Mouse (Mus musculus) neural tube, embryonic 11.5 days (tissue): Measurements from ENCODE around the gene Dtnbp1. TPM values are rescaled to one million over a fixed set of nuclear protein-coding genes. Genes with fewer than 3 reads are reported as not detected.
A peak's percentile ranks its signal among the peaks of the same experiment; 100 is the strongest.

Experiments used
- ATAC-seq: fragments of 200-750 bp; cut with Nextera tagmentation; 2 replicates; pipeline ENCODE4 v1.8.0; 2017; ENCODE audit warnings: moderate number of reproducible peaks, mild to moderate bottlenecking, moderate TSS enrichment, moderate library complexity; ENCODE audit not compliant: insufficient read depth, low FRiP score, low TSS enrichment
- DNase-seq: peaks from one replicate; pipeline ENCODE4 v3.0.0-alpha.2; 2015; ENCODE audit warnings: low spot score
- H3K27ac ChIP-seq: fragments of 300-500 bp; sonication (generic); 2 replicates; pipeline ENCODE4 v1.5.1; 2014; ENCODE audit warnings: low read depth, mild to moderate bottlenecking, low read length
- H3K27me3 ChIP-seq: fragments of 300-500 bp; sonication (generic); 2 replicates; pipeline ENCODE4 v1.6.1; 2014; ENCODE audit warnings: mild to moderate bottlenecking, low read length, mixed read lengths; ENCODE audit not compliant: control insufficient read depth, insufficient read depth
- H3K36me3 ChIP-seq: fragments of 300-500 bp; sonication (generic); 2 replicates; pipeline ENCODE4 v1.6.1; 2014; ENCODE audit warnings: mild to moderate bottlenecking, low read length, moderate library complexity, mixed read lengths; ENCODE audit not compliant: control insufficient read depth, insufficient read depth
- H3K4me1 ChIP-seq: fragments of 300-500 bp; sonication (generic); 2 replicates; pipeline ENCODE4 v1.6.1; 2014; ENCODE audit warnings: low read length, mixed read lengths; ENCODE audit not compliant: control insufficient read depth, insufficient read depth
- H3K4me2 ChIP-seq: fragments of 300-500 bp; sonication (generic); 2 replicates; pipeline ENCODE4 v1.6.1; 2014; ENCODE audit warnings: low read depth, mild to moderate bottlenecking, moderate library complexity
- H3K4me3 ChIP-seq: fragments of 300-500 bp; sonication (generic); 2 replicates; pipeline ENCODE4 v1.5.1; 2014; ENCODE audit warnings: low read depth, low read length
- H3K9ac ChIP-seq: fragments of 300-500 bp; sonication (generic); 2 replicates; pipeline ENCODE4 v1.6.1; 2014; ENCODE audit warnings: mild to moderate bottlenecking, low read length
- H3K9me3 ChIP-seq: fragments of 300-500 bp; sonication (generic); 2 replicates; pipeline ENCODE4 v1.6.1; 2016; ENCODE audit warnings: low read length; ENCODE audit not compliant: control insufficient read depth
- WGBS: fragments of 180-500 bp; shearing (Covaris S2); extraction: QIAGEN DNeasy Blood & Tissue Kit; methylation state at CpG from one replicate; pipeline ENCODE4 v1.1.7; 2014; 5-methylcytosine and 5-hydroxymethylcytosine counted together
- polyA plus RNA-seq: library from polyadenylated mRNA; unstranded; fragments of >200 nt; fragmentation: Nextera tagmentation; extraction: Ambion mirVana; gene quantifications from 2 replicates; pipeline ENCODE4 v1.2.1, GENCODE M21; 2014

Dtnbp1 gene
- polyA plus RNA-seq, 1 experiment from 2014 or later = 78.5 TPM

DNA sequence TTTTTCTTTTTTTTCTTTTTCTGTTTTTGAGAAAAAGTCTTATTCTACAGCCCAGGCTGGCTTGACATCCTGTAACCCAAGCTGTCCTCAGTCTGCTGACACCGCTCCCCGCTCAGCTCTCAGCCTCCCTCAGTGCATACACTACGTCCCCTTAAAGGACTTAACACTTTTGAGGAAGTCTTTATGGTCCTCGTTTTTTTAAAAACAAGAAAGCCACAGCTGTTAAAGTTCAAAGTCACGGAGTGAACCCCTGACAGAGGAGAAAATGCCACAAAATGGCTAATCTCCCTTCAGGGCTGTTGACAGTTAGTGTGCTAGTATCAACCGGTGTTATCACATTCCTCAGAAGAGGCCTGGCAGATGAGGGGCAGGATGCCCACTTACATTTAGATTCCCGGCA, 29.8 kb upstream of the Dtnbp1 start:
- H3K9ac ChIP-seq = no peak overlapping the region
- no peak for DNase-seq
- WGBS = 62% methylated on average over 7 of the region's 7 CpGs

DNA sequence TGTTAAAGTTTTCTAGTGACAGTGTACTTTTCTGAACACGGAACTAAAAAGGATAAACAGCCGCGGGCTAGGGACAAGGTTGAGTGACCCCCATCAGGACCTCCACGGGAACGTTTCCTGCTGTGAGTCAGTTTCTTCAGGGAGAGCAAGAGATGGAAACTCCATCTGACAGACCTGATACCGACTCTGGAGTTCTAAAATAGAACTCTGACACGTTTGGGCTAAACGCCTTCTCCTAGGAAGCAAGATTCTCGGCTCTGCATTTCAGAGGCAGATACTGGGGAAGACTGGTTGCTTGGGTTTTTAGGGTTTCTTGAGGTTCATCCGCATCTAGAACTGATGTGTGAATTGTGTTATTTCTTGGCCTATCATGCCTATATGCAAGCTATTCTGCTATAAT, 29.4 kb upstream of the Dtnbp1 start:
- H3K36me3 ChIP-seq = no peaks in the 10 kb centered on the region
- 62% methylated on average over 10 of the region's 10 CpGs for WGBS
- H3K27me3 ChIP-seq = no peaks in the 10 kb centered on the region
- no peaks in the 10 kb centered on the region for H3K4me1 ChIP-seq
- DNase-seq = no peak
- no peak overlapping the region for H3K4me2 ChIP-seq
- ATAC-seq = no peak
- no peak overlapping the region for H3K9ac ChIP-seq
- no peaks in the 10 kb centered on the region for H3K9me3 ChIP-seq
- H3K27ac ChIP-seq = no peak overlapping the region
- no peak overlapping the region for H3K4me3 ChIP-seq

More for the DNA sequence above, 29.8 kb upstream of the Dtnbp1 start:
- no peaks in the 10 kb centered on the region for H3K9me3 ChIP-seq
- H3K27ac ChIP-seq = 0 out of 2 replicates have a peak overlapping the region, but pooled peaks have one; percentile 8
- no peak overlapping the region for H3K4me3 ChIP-seq
- H3K4me2 ChIP-seq = no peak overlapping the region
- no peak for ATAC-seq
- no peaks in the 10 kb centered on the region for H3K27me3 ChIP-seq
- H3K4me1 ChIP-seq = no peaks in the 10 kb centered on the region
- H3K36me3 ChIP-seq = no peaks in the 10 kb centered on the region

GRCm38 (mm10) chr13:45030830-45031229, 28.9 kb upstream of the Dtnbp1 start:
- H3K4me3 ChIP-seq = no peak overlapping the region
- H3K9me3 ChIP-seq = no peaks in the 10 kb centered on the region
- H3K4me2 ChIP-seq = no peak overlapping the region
- DNase-seq = peak; percentile 93
- H3K4me1 ChIP-seq = no peaks in the 10 kb centered on the region
- H3K27me3 ChIP-seq = no peaks in the 10 kb centered on the region
- no peak overlapping the region for H3K9ac ChIP-seq
- 14% methylated on average over 12 of the region's 12 CpGs for WGBS
- H3K27ac ChIP-seq = no peak overlapping the region
- ATAC-seq = no peak
- H3K36me3 ChIP-seq = no peaks in the 10 kb centered on the region

GRCm38 (mm10) chr13:45029791-45030190, 27.8 kb upstream of the Dtnbp1 start:
- ATAC-seq (no peak), DNase-seq (no peak)
- Histone ChIP-seq H3K9me3 (no peaks in the 10 kb centered on the region), H3K36me3 (no peaks in the 10 kb centered on the region), H3K4me3 (no peak overlapping the region), H3K4me1 (no peaks in the 10 kb centered on the region), H3K9ac (no peak overlapping the region), H3K27ac (no peak overlapping the region), H3K27me3 (no peaks in the 10 kb centered on the region), H3K4me2 (no peak overlapping the region)
- WGBS = 81% methylated on average over 1 of the region's 1 CpGs

DNA sequence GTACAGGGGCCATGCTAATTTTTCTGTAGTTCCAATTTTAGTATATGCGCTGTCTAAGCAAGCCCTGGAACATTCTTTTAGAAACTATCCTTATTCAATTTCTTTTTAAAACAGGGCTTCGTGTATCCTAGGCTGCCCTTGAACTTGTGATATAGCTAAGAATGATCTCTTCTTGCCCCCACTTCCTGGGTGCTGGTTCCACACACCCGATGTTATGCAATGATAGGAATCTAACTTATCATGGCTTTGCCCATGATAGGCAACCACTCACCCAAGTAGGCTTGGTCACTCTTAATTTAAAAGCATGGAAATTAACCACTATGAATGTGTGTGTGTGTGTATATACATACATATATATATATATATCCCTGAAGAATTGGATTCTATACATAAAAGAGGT, 24.3 kb upstream of the Dtnbp1 start:
- Histone ChIP-seq H3K4me2 (no peak overlapping the region), H3K27me3 (no peaks in the 10 kb centered on the region), H3K9me3 (no peaks in the 10 kb centered on the region), H3K36me3 (no peaks in the 10 kb centered on the region), H3K9ac (no peak overlapping the region), H3K4me1 (no peaks in the 10 kb centered on the region), H3K4me3 (no peak overlapping the region), H3K27ac (no peak overlapping the region)
- WGBS = 88% methylated on average over 3 of the region's 3 CpGs
- ATAC-seq = no peak
- DNase-seq = no peak

DNA sequence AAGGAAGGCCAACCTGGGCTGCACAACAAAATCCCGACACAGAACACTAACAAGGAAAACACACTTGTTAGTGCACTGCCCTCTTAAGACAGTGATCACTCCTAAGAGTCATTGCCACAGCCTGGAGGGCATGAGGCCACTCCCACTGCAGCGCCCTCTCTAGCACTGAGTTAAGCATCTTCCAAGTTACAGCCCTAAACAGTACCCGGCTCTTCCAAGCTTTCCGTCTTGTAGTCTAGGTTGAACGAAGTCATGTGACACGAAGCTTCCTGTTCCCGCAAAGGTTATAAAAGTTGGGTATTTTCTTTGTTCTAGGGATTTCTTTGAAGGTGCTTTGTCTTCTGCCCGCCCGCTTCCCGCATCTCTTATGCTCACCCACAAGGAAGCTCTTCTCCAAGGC, 22.9 kb upstream of the Dtnbp1 start:
- no peak overlapping the region for H3K4me2 ChIP-seq
- no peak overlapping the region for H3K9ac ChIP-seq
- no peak overlapping the region for H3K4me3 ChIP-seq
- H3K36me3 ChIP-seq = no peaks in the 10 kb centered on the region
- DNase-seq (no peak), ATAC-seq (no peak)
- no peaks in the 10 kb centered on the region for H3K27me3 ChIP-seq
- H3K4me1 ChIP-seq = no peaks in the 10 kb centered on the region
- H3K9me3 ChIP-seq = no peaks in the 10 kb centered on the region
- 79% methylated on average over 10 of the region's 10 CpGs for WGBS
- no peak overlapping the region for H3K27ac ChIP-seq

DNA sequence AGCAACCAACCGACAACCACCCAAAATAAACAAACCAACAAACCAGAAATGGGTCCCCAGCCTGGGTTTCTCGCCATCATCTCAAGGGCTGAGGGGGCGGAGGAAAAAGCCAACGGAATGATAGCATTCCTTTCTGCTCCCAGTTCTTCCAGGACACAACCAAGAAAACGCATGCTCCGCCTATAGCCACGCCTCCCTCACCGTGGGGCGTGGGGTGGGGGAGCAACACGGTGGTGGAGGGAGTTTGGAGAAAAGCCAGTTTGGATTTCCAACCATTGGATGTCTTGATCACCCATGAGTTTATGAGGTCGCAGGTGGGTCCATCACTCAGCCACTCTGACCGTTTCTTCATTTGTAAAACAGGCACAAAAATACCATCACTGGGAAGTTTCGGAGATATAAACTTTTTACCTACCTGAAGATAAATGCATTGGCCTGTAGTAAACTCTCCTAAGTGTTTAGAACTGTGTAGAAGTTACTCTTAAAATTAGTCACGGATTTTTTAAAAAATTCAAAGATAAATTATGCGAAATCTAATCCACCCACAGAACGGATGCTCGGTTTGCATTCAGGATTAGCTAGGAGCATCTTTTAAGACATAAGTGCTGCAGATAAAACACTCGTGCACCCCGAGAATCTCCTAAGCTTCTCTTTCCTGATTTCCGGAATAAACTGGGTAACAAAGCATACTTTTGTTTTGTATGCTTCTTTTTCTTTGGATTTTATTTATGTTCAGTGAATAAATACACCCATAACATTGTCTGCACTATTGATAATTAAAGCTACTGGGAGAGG, 21.6 kb upstream of the Dtnbp1 start:
- Histone ChIP-seq H3K27me3 (no peaks in the 10 kb centered on the region), H3K4me2 (no peak overlapping the region), H3K4me1 (no peaks in the 10 kb centered on the region), H3K9me3 (no peaks in the 10 kb centered on the region), H3K36me3 (no peaks in the 10 kb centered on the region), H3K9ac (no peak overlapping the region), H3K4me3 (no peak overlapping the region), H3K27ac (no peak overlapping the region)
- DNase-seq = no peak
- WGBS = 77% methylated on average over 20 of the region's 20 CpGs
- no peak for ATAC-seq

GRCm38 (mm10) chr13:45008150-45008549, 6.2 kb upstream of the Dtnbp1 start:
- H3K9me3 ChIP-seq = no peaks in the 10 kb centered on the region
- H3K4me3 ChIP-seq = no peak overlapping the region
- no peaks in the 10 kb centered on the region for H3K36me3 ChIP-seq
- no peak overlapping the region for H3K27ac ChIP-seq
- DNase-seq = no peak
- ATAC-seq = no peak
- no peaks in the 10 kb centered on the region for H3K27me3 ChIP-seq
- H3K9ac ChIP-seq = no peak overlapping the region
- H3K4me2 ChIP-seq = no peak overlapping the region
- H3K4me1 ChIP-seq = no peaks in the 10 kb centered on the region
- WGBS = 83% methylated on average over 7 of the region's 7 CpGs

DNA sequence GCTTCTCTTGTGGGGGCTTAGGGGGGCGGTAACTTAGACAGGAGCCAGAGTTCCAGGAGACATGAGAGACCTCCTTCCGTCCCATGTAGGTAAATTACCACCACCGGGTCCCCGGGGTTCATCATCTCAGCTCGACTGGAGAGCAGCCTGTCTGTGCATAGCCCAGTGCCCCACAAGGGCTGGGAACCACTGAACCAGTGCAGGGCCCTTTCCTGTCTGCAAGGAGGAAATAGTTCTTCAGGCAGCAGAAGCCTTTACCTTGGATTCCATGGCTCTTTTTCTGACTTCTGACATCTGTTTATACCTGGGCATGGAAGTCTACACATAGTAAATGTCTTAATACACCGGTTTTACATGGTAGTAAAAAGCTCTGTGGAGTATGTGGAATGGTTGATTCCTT, 5.8 kb upstream of the Dtnbp1 start:
- Histone ChIP-seq H3K36me3 (no peaks in the 10 kb centered on the region), H3K9ac (no peak overlapping the region), H3K27me3 (no peaks in the 10 kb centered on the region), H3K4me1 (no peaks in the 10 kb centered on the region), H3K4me2 (no peak overlapping the region), H3K27ac (no peak overlapping the region), H3K9me3 (no peaks in the 10 kb centered on the region), H3K4me3 (no peak overlapping the region)
- DNase-seq (no peak), ATAC-seq (no peak)
- 86% methylated on average over 6 of the region's 6 CpGs for WGBS
